Mouse (Mus musculus) myocyte (in vitro differentiated cells): ENCODE measurements around the gene Camk1d. TPM values are rescaled to one million over a fixed set of nuclear protein-coding genes. Genes with fewer than 3 reads are reported as not detected.

Experiments
- H3K27me3 ChIP-seq: one replicate; pipeline ENCODE4 v1.6.1; 2011; ENCODE audit not compliant: control insufficient read depth, insufficient read depth, insufficient read length
- H3K36me3 ChIP-seq: one replicate; pipeline ENCODE4 v1.6.1; 2011; ENCODE audit not compliant: control insufficient read depth, insufficient read depth
- H3K4me2 ChIP-seq: one replicate; pipeline ENCODE4 v1.6.1; 2011; ENCODE audit warnings: low read depth, control low read depth
- H3K4me3 ChIP-seq: one replicate; pipeline ENCODE4 v1.5.1; 2011; ENCODE audit warnings: mild to moderate bottlenecking, control low read depth, moderate library complexity
- H3K79me2 ChIP-seq: one replicate; pipeline ENCODE4 v1.6.1; 2011; ENCODE audit not compliant: control insufficient read depth, insufficient read depth
- H3ac ChIP-seq: one replicate; pipeline ENCODE4 v1.6.1; 2011; ENCODE audit not compliant: control insufficient read depth, insufficient read length
- CEBPB ChIP-seq: IDR thresholded peaks from 2 replicates; pipeline ENCODE4 v1.6.1; 2011; ENCODE audit warnings: mild to moderate bottlenecking, moderate library complexity; ENCODE audit not compliant: poor library complexity, insufficient read depth, severe bottlenecking
- E2F4 ChIP-seq: IDR thresholded peaks from one replicate; pipeline ENCODE4 v1.6.1; 2011; ENCODE audit warnings: mild to moderate bottlenecking, control low read depth, moderate library complexity; ENCODE audit not compliant: insufficient read depth
- MAX ChIP-seq: IDR thresholded peaks from one replicate; pipeline ENCODE4 v1.6.1; 2011; ENCODE audit warnings: low read depth, mild to moderate bottlenecking, control low read depth
- MYOD1 ChIP-seq, 3 experiments: IDR thresholded peaks; one replicate each; pipeline ENCODE4 v1.6.1; 2011; ENCODE audit warnings: control low read depth in 2 of 3, low read depth in 2 of 3, mild to moderate bottlenecking in 2 of 3, moderate library complexity in 1 of 3; ENCODE audit not compliant: insufficient read length in 2 of 3, control insufficient read depth in 1 of 3
- MYOG ChIP-seq, 3 experiments: IDR thresholded peaks; one replicate each; pipeline ENCODE4 v1.6.1; 2011; ENCODE audit warnings: control low read depth in 2 of 3, low read depth in 2 of 3, mild to moderate bottlenecking in 2 of 3; ENCODE audit not compliant: insufficient read length in 2 of 3, control insufficient read depth in 1 of 3, insufficient read depth in 1 of 3
- POLR2A ChIP-seq: IDR thresholded peaks from one replicate; pipeline ENCODE4 v1.6.1; 2011; ENCODE audit warnings: low read depth, mild to moderate bottlenecking, control low read depth, moderate library complexity; ENCODE audit not compliant: insufficient read length
- POLR2AphosphoS2 ChIP-seq: IDR thresholded peaks from one replicate; pipeline ENCODE4 v1.6.1; 2011; ENCODE audit warnings: low read depth, control low read depth; ENCODE audit not compliant: insufficient read length
- REST ChIP-seq: IDR thresholded peaks from one replicate; pipeline ENCODE4 v1.6.1; 2011; ENCODE audit warnings: mild to moderate bottlenecking, control low read depth, moderate library complexity; ENCODE audit not compliant: insufficient read depth, insufficient read length
- SRF ChIP-seq: IDR thresholded peaks from one replicate; pipeline ENCODE4 v1.6.1; 2011; ENCODE audit warnings: low read depth; ENCODE audit not compliant: control insufficient read depth, insufficient read length
- TCF12 ChIP-seq: IDR thresholded peaks from one replicate; pipeline ENCODE4 v1.6.1; 2011; ENCODE audit warnings: mild to moderate bottlenecking, control low read depth; ENCODE audit not compliant: poor library complexity, insufficient read depth, severe bottlenecking
- TCF3 ChIP-seq: IDR thresholded peaks from one replicate; pipeline ENCODE4 v1.6.1; 2011; ENCODE audit warnings: low read depth, control low read depth; ENCODE audit not compliant: insufficient read length
- USF1 ChIP-seq: IDR thresholded peaks from one replicate; pipeline ENCODE4 v1.6.1; 2011; ENCODE audit warnings: low read depth, mild to moderate bottlenecking, control low read depth, moderate library complexity
- polyA plus RNA-seq: library from polyadenylated mRNA; unstranded; fragments of >200 nt; fragmentation: generic; extraction: Trizol; gene quantifications from one replicate; pipeline ENCODE4 v1.2.1, GENCODE M21; 2012; ENCODE audit warnings: missing spikeins

Gene Camk1d
- polyA plus RNA-seq, 1 experiment = 1.1 TPM

DNA sequence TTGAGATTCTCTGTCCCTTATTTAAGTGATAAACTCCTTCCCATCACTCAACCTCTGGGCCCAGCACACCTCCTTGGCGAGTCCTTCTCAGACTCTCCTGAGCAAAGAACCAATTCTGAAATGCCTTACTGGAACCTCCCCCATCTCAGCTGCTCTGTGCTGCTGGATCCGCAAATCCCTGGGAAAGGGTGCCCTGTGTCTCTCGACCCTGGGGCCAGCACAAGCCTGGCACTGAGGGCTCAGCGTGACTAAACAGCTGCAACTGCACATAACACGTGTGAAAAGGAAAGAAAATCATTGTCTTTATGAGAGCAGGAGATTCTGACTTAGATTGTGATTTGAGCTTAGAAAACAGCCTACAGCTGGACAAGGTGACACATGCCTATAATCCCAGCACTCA, 52.4 kb downstream of the Camk1d start:
- Histone ChIP-seq H3K4me3 (no peak overlapping the region), H3ac (no peak overlapping the region), H3K27me3 (no peaks in the 10 kb centered on the region), H3K4me2 (no peak overlapping the region), H3K36me3 (no peaks in the 10 kb centered on the region), H3K79me2 (no peaks in the 10 kb centered on the region)
- TF ChIP-seq TCF12 (no peak), MYOG (IDR thresholded peaks at IDR 0.05; ENCODE audit: control insufficient read depth in 1 of 3, insufficient read depth in 1 of 3, insufficient read length in 2 of 3, low read depth in 2 of 3) (peak in 1 of 3 experiments; percentile 52), POLR2AphosphoS2 (no peak), USF1 (no peak), E2F4 (no peak), MAX (no peak), MYOD1 (IDR thresholded peaks at IDR 0.05; ENCODE audit: control insufficient read depth in 1 of 3, insufficient read length in 2 of 3, low read depth in 2 of 3) (peak in 1 of 3 experiments; percentile 17)

DNA sequence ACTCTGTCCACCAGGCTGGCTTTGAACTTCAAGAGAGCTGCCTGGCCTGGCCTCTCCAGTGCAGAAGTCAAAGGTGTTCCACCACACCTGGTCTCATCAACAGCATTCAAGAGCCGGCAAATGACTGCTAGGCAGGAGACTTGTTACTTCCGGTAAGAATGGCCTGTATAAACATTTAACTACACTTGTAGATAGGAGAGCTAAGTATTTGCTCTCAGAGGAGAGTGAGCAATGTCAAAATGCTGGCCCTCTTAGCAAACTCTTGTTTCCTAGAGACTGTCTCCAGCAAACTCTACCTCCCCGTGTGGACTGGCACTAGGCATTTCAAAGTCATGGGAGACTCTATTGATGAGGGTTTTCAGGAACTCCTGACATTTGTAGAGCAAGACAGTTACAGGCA, 56.3 kb downstream of the Camk1d start:
- H3K4me3 ChIP-seq = no peak overlapping the region
- H3K36me3 ChIP-seq = no peaks in the 10 kb centered on the region
- TF ChIP-seq E2F4 (no peak), POLR2AphosphoS2 (no peak)

DNA sequence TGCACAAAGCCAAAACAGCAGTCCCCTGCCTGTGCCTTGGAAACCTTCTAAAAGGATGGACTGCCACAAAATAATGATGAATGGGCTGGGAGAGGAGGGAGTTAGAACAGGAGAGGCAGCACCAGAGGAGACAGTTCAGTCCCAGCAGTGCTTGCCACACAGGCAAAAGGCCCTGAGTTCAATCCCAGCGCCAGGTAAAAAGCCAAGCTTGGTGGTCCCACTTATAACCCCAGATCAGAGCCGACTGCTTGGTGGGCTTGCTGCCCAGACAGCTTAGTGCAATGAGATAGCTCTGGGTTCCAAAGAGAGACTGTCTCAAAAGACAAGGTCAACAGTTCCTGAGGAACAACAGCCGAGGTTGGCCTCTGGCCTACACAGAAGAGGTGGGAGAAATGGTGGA, 58.0 kb downstream of the Camk1d start:
- no peak overlapping the region for H3K4me2 ChIP-seq
- H3K79me2 ChIP-seq = no peaks in the 10 kb centered on the region
- H3K36me3 ChIP-seq = no peaks in the 10 kb centered on the region
- TF ChIP-seq E2F4 = no peak
- TF ChIP-seq CEBPB = no peak
- TF ChIP-seq MYOG (IDR thresholded peaks at IDR 0.05; ENCODE audit: control insufficient read depth in 1 of 3, insufficient read depth in 1 of 3, insufficient read length in 2 of 3, low read depth in 2 of 3) = no peak
- TF ChIP-seq TCF3 = no peak
- no peak for TF ChIP-seq TCF12
- TF ChIP-seq POLR2AphosphoS2 = no peak
- TF ChIP-seq USF1 = no peak
- no peak for TF ChIP-seq MYOD1 (IDR thresholded peaks at IDR 0.05; ENCODE audit: control insufficient read depth in 1 of 3, insufficient read length in 2 of 3, low read depth in 2 of 3)
- no peak for TF ChIP-seq REST
- TF ChIP-seq MAX = no peak
- TF ChIP-seq SRF = no peak
- TF ChIP-seq POLR2A = no peak
- H3K4me3 ChIP-seq = no peak overlapping the region
- H3ac ChIP-seq = no peak overlapping the region
- H3K27me3 ChIP-seq = no peaks in the 10 kb centered on the region

More for the DNA sequence above, 56.3 kb downstream of the Camk1d start:
- Histone ChIP-seq H3K79me2 (no peaks in the 10 kb centered on the region), H3ac (no peak overlapping the region), H3K4me2 (no peak overlapping the region), H3K27me3 (no peaks in the 10 kb centered on the region)

DNA sequence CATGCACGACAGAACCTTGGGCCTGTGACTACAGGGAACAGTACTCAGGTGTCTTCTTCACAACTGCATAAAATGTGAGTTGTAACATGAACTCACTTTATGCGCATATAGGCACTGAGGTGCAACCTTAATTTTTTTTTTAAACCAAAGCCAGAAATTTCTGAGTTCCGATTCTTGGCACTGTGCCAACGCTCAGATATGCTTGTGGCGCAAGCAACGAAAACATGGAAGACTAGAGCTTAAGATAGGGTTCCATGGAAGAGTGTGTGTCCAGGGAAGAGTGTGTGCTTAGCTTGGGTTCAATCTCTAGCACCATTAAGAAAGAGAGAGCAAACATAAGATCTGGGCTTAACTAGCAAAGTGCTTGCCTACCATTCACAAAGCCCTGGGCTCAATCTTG, 62.2 kb downstream of the Camk1d start:
- H3K4me2 ChIP-seq = no peak overlapping the region
- no peak overlapping the region for H3K4me3 ChIP-seq
- H3K27me3 ChIP-seq = no peaks in the 10 kb centered on the region
- no peaks in the 10 kb centered on the region for H3K36me3 ChIP-seq
- no peak overlapping the region for H3ac ChIP-seq
- TF ChIP-seq MAX (no peak), E2F4 (no peak), TCF3 (no peak), POLR2AphosphoS2 (no peak), REST (no peak), USF1 (no peak), MYOD1 (IDR thresholded peaks at IDR 0.05; ENCODE audit: control insufficient read depth in 1 of 3, insufficient read length in 2 of 3, low read depth in 2 of 3) (no peak), CEBPB (no peak), SRF (no peak), TCF12 (no peak), POLR2A (no peak), MYOG (IDR thresholded peaks at IDR 0.05; ENCODE audit: control insufficient read depth in 1 of 3, insufficient read depth in 1 of 3, insufficient read length in 2 of 3, low read depth in 2 of 3) (no peak)
- H3K79me2 ChIP-seq = no peaks in the 10 kb centered on the region

DNA sequence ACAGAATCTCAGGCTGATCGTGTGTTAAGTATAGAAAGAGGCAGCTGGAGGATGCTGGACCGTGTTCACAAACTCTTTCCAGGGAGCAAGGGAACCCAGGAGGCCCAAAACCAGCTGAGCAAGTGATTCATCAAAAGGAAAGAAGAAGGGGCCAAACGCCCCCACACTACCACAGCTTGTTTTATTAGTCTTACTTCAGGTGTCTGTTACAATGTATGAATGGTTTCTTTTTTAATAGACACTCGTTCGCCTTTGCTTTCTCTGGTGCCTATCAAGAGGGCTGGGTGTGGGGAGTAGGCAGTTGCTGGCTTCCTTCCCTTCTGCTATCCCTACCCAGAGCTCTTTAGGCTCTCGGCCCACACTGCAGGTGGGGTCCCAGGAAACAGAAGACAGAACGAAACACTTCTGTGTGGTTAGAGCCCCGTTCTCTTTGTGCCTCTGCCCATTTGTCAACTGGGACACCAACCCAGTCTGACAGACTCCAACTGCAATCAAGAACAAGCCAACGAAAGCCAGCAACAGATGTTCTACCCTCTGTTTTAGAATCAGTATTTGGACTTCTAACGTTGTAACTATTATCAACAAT, 62.9 kb downstream of the Camk1d start:
- H3K79me2 ChIP-seq = no peaks in the 10 kb centered on the region
- H3ac ChIP-seq = no peak overlapping the region
- no peaks in the 10 kb centered on the region for H3K27me3 ChIP-seq
- no peaks in the 10 kb centered on the region for H3K36me3 ChIP-seq
- TF ChIP-seq USF1 (no peak), REST (no peak)
- no peak overlapping the region for H3K4me3 ChIP-seq
- H3K4me2 ChIP-seq = no peak overlapping the region
